Mouse (Mus musculus): Measurements from ENCODE around the gene Itgb6. TPM values are rescaled to one million over a fixed set of nuclear protein-coding genes. Genes with fewer than 3 reads are reported as not detected.

Gene Itgb6
- total and polyA plus RNA-seq, 3 experiments: not detected

DNA sequence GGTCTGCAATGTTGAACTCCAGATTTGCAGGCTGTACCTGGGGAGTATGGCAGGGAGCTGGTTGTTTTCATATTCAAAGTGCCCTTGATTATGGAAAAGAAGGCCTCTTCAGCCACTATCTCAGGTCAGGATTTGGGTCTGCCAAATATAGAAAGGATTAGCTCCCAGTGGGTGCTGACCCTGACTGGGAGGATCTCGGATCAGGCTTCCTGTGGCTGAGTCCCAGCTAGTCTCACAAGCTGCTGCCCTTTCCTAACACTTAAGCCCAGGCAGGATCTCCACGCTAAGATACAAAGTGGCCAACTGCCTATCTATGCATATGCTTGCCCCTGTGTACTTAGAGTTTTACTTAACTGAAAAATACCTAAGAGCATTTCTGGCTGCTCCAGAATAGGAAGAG is 170.8 kb downstream of the Itgb6 start:
- Histone ChIP-seq H3K4me3 (replicated peaks in 1 of 3; ENCODE audit: low read depth in 2 of 3, low read length in 2 of 3, poor library complexity in 1 of 3) (no peak overlapping the region), H3K36me3 (replicated peaks in 1 of 2; ENCODE audit: control insufficient read depth in 1 of 2, insufficient read depth in 1 of 2, low read length in 1 of 2) (no peaks in the 10 kb centered on the region), H3K27ac (ENCODE audit: insufficient read depth, low read depth) (no peak overlapping the region), H3K27me3 (replicated peaks) (no peaks in the 10 kb centered on the region), H3K79me2 (replicated peaks; ENCODE audit: control insufficient read depth, extremely low read depth, insufficient read depth, poor library complexity, severe bottlenecking) (no peaks in the 10 kb centered on the region), H3K9me3 (replicated peaks; ENCODE audit: low read length) (no peaks in the 10 kb centered on the region), H3K9ac (ENCODE audit: insufficient read depth, low read depth) (no peak overlapping the region), H3K4me1 (ENCODE audit: control insufficient read depth in 1 of 2, insufficient read depth in 2 of 2) (peaks cover 4 to 7% of the 10 kb centered on the region in 2 experiments; a peak in 1 of 4 replicates), H3K4me2 (ENCODE audit: insufficient read depth, low read depth, poor library complexity, severe bottlenecking) (no peak overlapping the region)
- TF ChIP-seq CHD1 (IDR thresholded peaks at IDR 0.05; ENCODE audit: low read depth, low read length): no peak
- TF ChIP-seq JUND (conservative IDR thresholded peaks at IDR 0.05; ENCODE audit: low read depth, low read length): no peak
- no peak for TF ChIP-seq MYC (IDR thresholded peaks at IDR 0.05; ENCODE audit: low read depth, low read length)
- TF ChIP-seq POLR2A (IDR thresholded peaks at IDR 0.05; ENCODE audit: low read depth, low read length): no peak
- TF ChIP-seq USF2 (conservative IDR thresholded peaks at IDR 0.05; ENCODE audit: low read depth, low read length): no peak
- TF ChIP-seq ELF1 (IDR thresholded peaks at IDR 0.05; ENCODE audit: low read depth, low read length): no peak
- no peak for TF ChIP-seq EP300 (IDR thresholded peaks at IDR 0.05; ENCODE audit: low read length)
- TF ChIP-seq RAD21 (IDR thresholded peaks at IDR 0.05; ENCODE audit: low read depth, low read length): no peak
- no peak for TF ChIP-seq BHLHE40 (IDR thresholded peaks at IDR 0.05; ENCODE audit: low read depth, low read length)
- TF ChIP-seq UBTF (IDR thresholded peaks at IDR 0.05; ENCODE audit: low read depth, low read length): no peak
- DNase-seq (ENCODE audit: extremely low read depth): no peak
- dilution Hi-C loops (cut with MboI; ENCODE audit: extremely low pct_ligation_motif_present, extremely low pct_unique_long_range_greater_than_20kb, low sequenced_read_pairs): no loop called here
- in situ Hi-C loops (cut with MboI; ENCODE audit: low pct_ligation_motif_present, low pct_unique_long_range_greater_than_20kb, low sequenced_read_pairs): no loop called here

DNA sequence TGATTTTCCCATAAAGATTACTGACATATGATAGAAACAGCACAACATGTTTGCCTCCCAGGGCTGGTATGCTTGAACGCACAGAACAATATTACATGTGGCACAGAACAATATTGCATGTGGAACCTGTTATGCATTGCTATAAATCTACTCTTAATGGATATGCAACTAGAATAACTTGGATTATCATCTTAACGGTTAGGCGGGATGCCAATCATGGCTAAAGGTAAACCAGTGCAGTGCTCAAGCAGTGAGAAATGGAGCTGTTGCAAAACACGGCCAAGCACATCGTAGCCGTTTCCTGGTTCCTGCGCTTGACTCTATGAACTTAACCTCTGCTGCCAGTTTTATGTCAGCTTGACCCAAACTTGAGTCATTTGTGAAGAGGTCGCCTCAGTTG is 171.9 kb downstream of the Itgb6 start:
- Histone ChIP-seq H3K4me2 (ENCODE audit: insufficient read depth, low read depth, poor library complexity, severe bottlenecking) (no peak overlapping the region), H3K9me3 (replicated peaks; ENCODE audit: low read length) (no peaks in the 10 kb centered on the region), H3K36me3 (replicated peaks in 1 of 2; ENCODE audit: control insufficient read depth in 1 of 2, insufficient read depth in 1 of 2, low read length in 1 of 2) (no peaks in the 10 kb centered on the region), H3K27ac (ENCODE audit: insufficient read depth, low read depth) (no peak overlapping the region), H3K27me3 (replicated peaks) (no peaks in the 10 kb centered on the region), H3K4me3 (replicated peaks in 1 of 3; ENCODE audit: low read depth in 2 of 3, low read length in 2 of 3, poor library complexity in 1 of 3) (no peak overlapping the region), H3K79me2 (replicated peaks; ENCODE audit: control insufficient read depth, extremely low read depth, insufficient read depth, poor library complexity, severe bottlenecking) (no peaks in the 10 kb centered on the region), H3K4me1 (ENCODE audit: control insufficient read depth in 1 of 2, insufficient read depth in 2 of 2) (peaks cover 4 to 7% of the 10 kb centered on the region in 2 experiments; a peak in 1 of 4 replicates), H3K9ac (ENCODE audit: insufficient read depth, low read depth) (no peak overlapping the region)
- DNase-seq (ENCODE audit: extremely low read depth): no peak
- in situ Hi-C loops (cut with MboI; ENCODE audit: low pct_ligation_motif_present, low pct_unique_long_range_greater_than_20kb, low sequenced_read_pairs) (no loop called here), dilution Hi-C loops (cut with MboI; ENCODE audit: extremely low pct_ligation_motif_present, extremely low pct_unique_long_range_greater_than_20kb, low sequenced_read_pairs) (no loop called here)
- TF ChIP-seq MAZ (IDR thresholded peaks at IDR 0.05; ENCODE audit: low read depth, low read length) (no peak), GABPA (IDR thresholded peaks at IDR 0.05; ENCODE audit: insufficient replicate concordance, low read depth, low read length) (no peak), JUN (IDR thresholded peaks at IDR 0.05; ENCODE audit: insufficient read depth, low read depth, low read length) (no peak), TCF12 (IDR thresholded peaks at IDR 0.05; ENCODE audit: low read depth, low read length) (no peak), KAT2A (IDR thresholded peaks at IDR 0.05; ENCODE audit: insufficient replicate concordance, low read length) (no peak), JUND (conservative IDR thresholded peaks at IDR 0.05; ENCODE audit: low read depth, low read length) (no peak), NELFE (IDR thresholded peaks at IDR 0.05; ENCODE audit: low read depth, low read length) (no peak), SIN3A (IDR thresholded peaks at IDR 0.05; ENCODE audit: low read length) (no peak), RCOR1 (conservative IDR thresholded peaks at IDR 0.05; ENCODE audit: low read depth, low read length) (no peak), SMC3 (IDR thresholded peaks at IDR 0.05; ENCODE audit: low read depth, low read length) (no peak), RAD21 (IDR thresholded peaks at IDR 0.05; ENCODE audit: low read depth, low read length) (no peak)

Measured in CH12.LX (cell line).